Mouse (Mus musculus) limb, embryonic 14.5 days (tissue): ENCODE results near the gene Erc1. TPM values are rescaled to one million over a fixed set of nuclear protein-coding genes. Genes with fewer than 3 reads are reported as not detected.

ENCODE experiments used
- ATAC-seq: fragments of 200-750 bp; cut with Nextera tagmentation; 2 replicates; pipeline ENCODE4 v1.8.0; 2017; ENCODE audit warnings: low read depth, moderate number of reproducible peaks, moderate TSS enrichment; ENCODE audit not compliant: low FRiP score
- DNase-seq: peaks from one replicate; pipeline ENCODE4 v3.0.0-alpha.2; 2015; ENCODE audit warnings: low spot score
- H3K27ac ChIP-seq: fragments of 300-500 bp; sonication (generic); replicated peaks from 2 replicates; pipeline ENCODE4 v1.5.1; 2014; ENCODE audit warnings: low read depth, mild to moderate bottlenecking, low read length, moderate library complexity, mixed read lengths
- H3K27me3 ChIP-seq: fragments of 300-500 bp; sonication (generic); 2 replicates; pipeline ENCODE4 v1.6.1; 2014; ENCODE audit warnings: low read length, mixed read lengths; ENCODE audit not compliant: control insufficient read depth, insufficient read depth
- H3K36me3 ChIP-seq: fragments of 300-500 bp; sonication (generic); 2 replicates; pipeline ENCODE4 v1.6.1; 2014; ENCODE audit warnings: mild to moderate bottlenecking, low read length, moderate library complexity, mixed read lengths; ENCODE audit not compliant: control insufficient read depth, insufficient read depth
- H3K4me1 ChIP-seq: fragments of 300-500 bp; sonication (generic); 2 replicates; pipeline ENCODE4 v1.6.1; 2014; ENCODE audit warnings: antibody characterized with exemption, low read length, mixed read lengths; ENCODE audit not compliant: control insufficient read depth, insufficient read depth
- H3K4me2 ChIP-seq: fragments of 300-500 bp; sonication (generic); replicated peaks from 2 replicates; pipeline ENCODE4 v1.6.1; 2014; ENCODE audit warnings: low read depth, mild to moderate bottlenecking, low read length, moderate library complexity; ENCODE audit not compliant: severe bottlenecking
- H3K4me3 ChIP-seq: fragments of 300-500 bp; sonication (generic); replicated peaks from 2 replicates; pipeline ENCODE4 v1.5.1; 2014; ENCODE audit warnings: low read length
- H3K9ac ChIP-seq: fragments of 300-500 bp; sonication (generic); 2 replicates; pipeline ENCODE4 v1.6.1; 2014; ENCODE audit warnings: mild to moderate bottlenecking, low read depth, low read length, moderate library complexity; ENCODE audit not compliant: severe bottlenecking
- H3K9me3 ChIP-seq: fragments of 300-500 bp; sonication (generic); 2 replicates; pipeline ENCODE4 v1.6.1; 2016; ENCODE audit warnings: low read length; ENCODE audit not compliant: control insufficient read depth
- POLR2A ChIP-seq: fragments of 200-500 bp; IDR thresholded peaks from 2 replicates; pipeline ENCODE4 v1.8.0; 2012; ENCODE audit warnings: inconsistent platforms, mild to moderate bottlenecking, moderate library complexity, borderline replicate concordance; ENCODE audit not compliant: insufficient read depth, insufficient read length; ENCODE audit errors: extremely low read depth
- WGBS: fragments of 180-500 bp; shearing (Covaris S2); extraction: QIAGEN DNeasy Blood & Tissue Kit; methylation state at CpG from one replicate; pipeline ENCODE4 v1.1.7; 2014; 5-methylcytosine and 5-hydroxymethylcytosine counted together
- polyA plus RNA-seq, 2 experiments: library from polyadenylated mRNA; depleted of rRNA in 1 of 2; stranded (reverse) in 1 of 2; unstranded in 1 of 2; fragments of >200 nt; fragmentation: Nextera tagmentation in 1 of 2; extraction: Ambion mirVana in 1 of 2; gene quantifications; 2 replicates each; pipeline versions ENCODE4 v1.2.1 to v1.2.3; 2012 to 2014

Erc1 gene
- polyA plus RNA-seq, 2 experiments: 19.1 to 29.3 TPM

- Histone ChIP-seq H3K4me3 (no peak overlapping the region), H3K9me3 (no peaks in the 10 kb centered on the region), H3K27ac (no peak overlapping the region), H3K4me2 (no peak overlapping the region), H3K4me1 (0 out of 2 replicates have a peak, but pooled peaks cover 2% of the 10 kb centered on the region), H3K27me3 (no peaks in the 10 kb centered on the region), H3K9ac (no peak overlapping the region), H3K36me3 (no peaks in the 10 kb centered on the region)
- no peak for ATAC-seq
- no peak for DNase-seq
- no peak for TF ChIP-seq POLR2A
- 42% methylated on average over 7 of the region's 7 CpGs for WGBS
Measured at GRCm38 (mm10) chr6:119558855-119559254, 289.1 kb downstream of the Erc1 start.

- no peak for ATAC-seq
Measured at GRCm38 (mm10) chr6:119554439-119554838, 293.5 kb downstream of the Erc1 start.

GRCm38 (mm10) chr6:119544518-119544864 lies 303.5 kb downstream of the Erc1 start:
- H3K27me3 ChIP-seq: no peaks in the 10 kb centered on the region
- H3K4me2 ChIP-seq: peak overlapping the region; percentile 88
- no peak; the same call in 1 of the 2 replicates for ATAC-seq
- H3K4me1 ChIP-seq: peaks cover 6% of the 10 kb centered on the region; the same call in 1 of the 2 replicates
- H3K9me3 ChIP-seq: no peaks in the 10 kb centered on the region
- H3K27ac ChIP-seq: 0 out of 2 replicates have a peak overlapping the region, but pooled peaks have one; percentile 9
- peak overlapping the region; percentile 84 for H3K9ac ChIP-seq
- peak overlapping the region; percentile 79 for H3K4me3 ChIP-seq
- DNase-seq: no peak
- TF ChIP-seq POLR2A: no peak
- 2% methylated on average over 14 of the region's 14 CpGs for WGBS
- H3K36me3 ChIP-seq: no peaks in the 10 kb centered on the region

More at GRCm38 (mm10) chr6:119554439-119554838, 293.5 kb downstream of the Erc1 start:
- Histone ChIP-seq H3K4me1 (no peaks in the 10 kb centered on the region), H3K27ac (no peak overlapping the region), H3K27me3 (no peaks in the 10 kb centered on the region), H3K4me3 (no peak overlapping the region), H3K9ac (no peak overlapping the region), H3K4me2 (no peak overlapping the region), H3K36me3 (no peaks in the 10 kb centered on the region), H3K9me3 (no peaks in the 10 kb centered on the region)
- 74% methylated on average over 8 of the region's 8 CpGs for WGBS
- TF ChIP-seq POLR2A: no peak
- DNase-seq: no peak

GRCm38 (mm10) chr6:119543803-119544517 lies 304.0 kb downstream of the Erc1 start, which contains the start of gene Wnt5b:
Gene Wnt5b (minus strand): TSS chr6:119544347.
- WGBS: under 1% methylated on average over 37 of the region's 120 CpGs
- H3K4me3 ChIP-seq: peak within 1 kb of the TSS; percentile 79
- H3K4me1 ChIP-seq: peaks cover 6% of the 10 kb centered on the region; the same call in 1 of the 2 replicates
- no peaks in the 10 kb centered on the region for H3K36me3 ChIP-seq
- H3K9ac ChIP-seq: peak within 1 kb of the TSS; percentile 84
- ATAC-seq (peak; percentile 86), DNase-seq (no peak)
- no peak for TF ChIP-seq POLR2A
- peak within 1 kb of the TSS; percentile 88 for H3K4me2 ChIP-seq
- H3K27me3 ChIP-seq: no peaks in the 10 kb centered on the region
- H3K27ac ChIP-seq: peak within 1 kb of the TSS; percentile 52; the same call in 1 of the 2 replicates
- H3K9me3 ChIP-seq: no peaks in the 10 kb centered on the region

- Histone ChIP-seq H3K27me3 (no peaks in the 10 kb centered on the region), H3K9ac (peak overlapping the region; percentile 84), H3K36me3 (no peaks in the 10 kb centered on the region), H3K9me3 (no peaks in the 10 kb centered on the region), H3K4me3 (peak overlapping the region; percentile 79), H3K27ac (no peak overlapping the region), H3K4me1 (peaks cover 6% of the 10 kb centered on the region; the same call in 1 of the 2 replicates), H3K4me2 (peak overlapping the region; percentile 88)
- no peak for TF ChIP-seq POLR2A
- under 1% methylated on average over 13 of the region's 30 CpGs for WGBS
- DNase-seq: no peak
- ATAC-seq: peak; percentile 28; the same call in 1 of the 2 replicates
Measured at GRCm38 (mm10) chr6:119543456-119543802, 304.5 kb downstream of the Erc1 start.

- ATAC-seq (no peak), DNase-seq (no peak)
- H3K4me2 ChIP-seq: no peak overlapping the region
- peaks cover 4% of the 10 kb centered on the region; the same call in 1 of the 2 replicates for H3K4me1 ChIP-seq
- no peaks in the 10 kb centered on the region for H3K36me3 ChIP-seq
- no peak overlapping the region for H3K27ac ChIP-seq
- no peak overlapping the region for H3K9ac ChIP-seq
- H3K9me3 ChIP-seq: no peaks in the 10 kb centered on the region
- H3K4me3 ChIP-seq: no peak overlapping the region
- no peaks in the 10 kb centered on the region for H3K27me3 ChIP-seq
- WGBS: 84% methylated on average over 12 of the region's 12 CpGs
- TF ChIP-seq POLR2A: no peak
Measured at GRCm38 (mm10) chr6:119535867-119536266, 312.1 kb downstream of the Erc1 start.
